Mouse (Mus musculus): ENCODE data around the gene Ncoa1.

Gene Ncoa1

DNA sequence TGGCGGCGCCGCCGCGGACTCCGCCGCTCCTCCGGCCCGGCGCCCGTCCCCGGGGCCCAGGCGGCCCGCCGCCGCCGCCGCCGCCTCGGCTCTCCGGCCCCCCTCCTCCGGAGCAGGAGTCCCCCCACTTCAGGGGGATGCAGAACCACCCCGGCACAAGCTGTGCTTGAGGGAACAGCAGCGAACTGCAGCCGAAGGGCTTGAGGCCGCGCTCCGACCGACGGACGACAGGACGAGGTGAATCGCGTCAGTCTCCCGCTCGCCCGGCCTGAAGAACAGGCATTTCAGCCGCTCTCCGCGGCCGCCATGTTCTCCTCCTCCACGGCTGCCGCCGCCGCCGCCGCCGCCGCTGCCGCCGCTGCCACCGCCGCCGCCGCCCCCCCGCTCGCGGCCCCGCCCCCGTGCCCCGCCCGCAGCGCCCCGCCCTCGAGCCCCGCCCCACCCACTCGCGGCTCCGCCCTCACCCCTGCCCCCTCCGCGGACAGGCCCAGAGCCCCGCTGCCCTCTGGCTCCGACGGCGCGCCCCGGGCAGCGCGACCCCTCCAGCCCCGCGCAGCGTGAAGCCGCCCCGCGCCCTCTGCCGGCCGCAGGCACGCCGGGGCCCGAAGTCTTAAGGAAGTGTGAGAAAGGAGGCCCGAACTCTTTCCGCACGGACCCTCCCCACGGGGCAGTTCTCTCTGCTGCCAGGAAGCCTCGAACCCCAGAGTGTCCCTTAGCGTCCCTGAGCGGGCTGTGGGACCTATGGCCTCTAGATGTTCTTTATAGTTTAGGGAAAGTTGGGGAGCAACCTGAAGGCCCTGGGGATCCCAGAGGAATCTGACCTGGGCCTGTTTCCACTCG lies at the start of gene Ncoa1:
TSS of gene Ncoa1 (minus strand) at position 351 of the 840 bp plus-strand sequence.
- peak; percentile 66 for DNase-seq

DNA sequence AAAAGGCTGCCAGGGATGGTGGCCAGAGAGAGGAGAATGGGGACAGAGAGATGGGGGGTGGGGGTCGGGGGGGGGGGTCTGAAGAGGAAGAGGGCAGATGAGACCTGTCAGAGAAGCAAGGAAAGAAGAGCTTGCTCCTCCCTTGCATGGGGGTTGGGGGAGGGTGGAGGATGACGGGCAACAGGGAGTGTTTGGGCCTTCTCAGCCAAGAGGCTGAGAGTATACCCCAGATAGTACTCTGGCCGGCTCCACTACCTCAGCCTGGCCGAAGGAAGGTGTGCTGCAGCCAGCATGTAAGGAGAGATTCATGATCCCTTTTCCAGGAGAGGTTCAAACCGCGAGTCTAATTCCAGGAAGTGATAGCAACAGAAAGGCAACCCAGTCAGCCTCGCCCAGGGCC lies 47.6 kb upstream of the Ncoa1 start:
- DNase-seq: no peak

DNA sequence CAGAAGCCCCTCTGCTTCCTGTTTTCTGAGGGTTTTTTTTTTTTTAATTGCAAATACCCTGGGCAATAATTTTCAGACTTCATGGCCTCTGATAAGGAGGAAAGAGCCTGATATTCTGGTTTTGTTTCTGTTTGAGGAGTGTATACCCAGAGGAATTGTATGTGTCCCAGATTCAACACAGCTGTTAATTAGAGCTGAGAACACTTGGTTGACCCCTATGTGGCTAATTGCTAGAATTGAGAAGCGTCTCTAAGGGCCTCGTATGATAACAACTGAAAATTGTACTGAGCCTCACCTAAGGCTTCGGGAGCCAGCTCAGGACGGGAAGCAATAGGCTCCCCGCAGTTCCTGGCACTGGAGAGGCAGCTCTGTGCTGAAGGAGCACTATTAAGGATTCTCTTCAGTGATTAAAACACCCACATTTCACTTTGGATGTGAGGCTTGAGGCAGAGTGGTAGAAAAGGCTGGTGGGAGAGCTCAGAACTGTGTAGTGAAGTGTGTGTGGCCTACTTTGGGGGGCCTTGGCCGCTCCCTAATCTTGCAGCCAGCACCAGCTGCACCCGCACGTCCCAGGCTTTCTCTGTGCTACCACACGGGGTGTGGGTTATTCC lies 46.8 kb upstream of the Ncoa1 start:
- no peak for DNase-seq

DNA sequence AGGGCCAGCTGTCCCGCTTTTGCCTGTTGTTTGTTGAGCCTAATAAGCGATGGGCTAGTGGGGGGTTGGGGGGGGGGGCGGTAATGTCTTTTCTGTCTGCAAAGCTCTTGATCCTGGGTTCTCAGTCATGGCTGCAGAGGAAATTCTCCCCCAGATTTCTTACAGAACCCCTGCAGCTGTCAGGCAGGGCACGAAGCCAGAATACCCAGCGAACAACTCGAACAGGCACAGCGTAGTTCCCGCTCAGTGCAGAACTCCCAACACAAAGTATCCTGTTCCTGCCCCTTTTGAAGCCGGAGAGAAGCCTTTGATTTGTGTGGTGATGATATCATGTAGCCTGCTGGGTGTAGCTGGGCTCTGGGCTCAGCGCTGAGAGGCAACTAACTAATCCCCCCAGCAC lies 46.2 kb upstream of the Ncoa1 start:
- no peak for DNase-seq

DNA sequence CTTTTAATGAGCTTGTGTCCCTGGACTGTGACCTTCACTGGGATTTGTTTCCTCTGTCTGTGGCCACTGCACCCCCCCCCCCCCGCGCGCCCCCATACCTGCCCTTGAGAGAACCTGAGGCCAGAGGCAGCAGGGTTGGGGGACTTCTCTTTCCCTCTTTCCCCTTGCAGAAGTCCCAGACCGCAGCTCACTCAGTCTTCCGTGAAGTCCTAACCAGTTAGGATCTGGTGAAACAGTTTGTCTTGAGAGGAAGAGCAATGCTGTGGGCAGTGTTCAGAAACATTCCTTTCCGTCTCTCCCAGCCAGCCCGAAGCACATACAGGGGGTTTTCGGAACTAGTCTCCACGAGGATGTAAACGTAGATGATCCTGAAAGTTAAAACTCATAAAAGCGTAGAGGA lies 42.0 kb upstream of the Ncoa1 start:
- DNase-seq: no peak

DNA sequence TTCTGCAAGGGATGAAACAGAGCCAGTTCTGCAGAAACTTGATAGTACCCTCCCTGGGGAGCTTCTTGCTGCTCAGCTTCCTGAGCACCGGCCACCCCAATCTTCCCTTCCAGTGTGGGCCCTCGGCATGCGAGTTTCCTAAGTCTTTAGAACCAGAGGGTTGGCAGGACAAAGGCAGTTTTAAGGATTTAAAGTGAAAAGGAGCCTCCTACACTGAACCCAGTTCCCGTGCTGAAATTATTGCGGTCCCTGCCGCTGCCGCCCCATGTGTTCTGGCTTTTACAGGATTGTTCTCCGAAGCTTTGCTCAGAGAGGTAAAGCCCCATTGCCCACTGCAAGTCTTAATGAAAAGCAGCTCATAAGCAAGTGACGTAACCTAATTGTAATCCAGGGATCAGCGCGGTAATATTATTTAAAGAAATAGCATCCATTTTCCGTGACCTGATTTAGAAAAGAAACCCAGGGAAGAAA lies 32.6 kb upstream of the Ncoa1 start:
- DNase-seq: no peak

DNA sequence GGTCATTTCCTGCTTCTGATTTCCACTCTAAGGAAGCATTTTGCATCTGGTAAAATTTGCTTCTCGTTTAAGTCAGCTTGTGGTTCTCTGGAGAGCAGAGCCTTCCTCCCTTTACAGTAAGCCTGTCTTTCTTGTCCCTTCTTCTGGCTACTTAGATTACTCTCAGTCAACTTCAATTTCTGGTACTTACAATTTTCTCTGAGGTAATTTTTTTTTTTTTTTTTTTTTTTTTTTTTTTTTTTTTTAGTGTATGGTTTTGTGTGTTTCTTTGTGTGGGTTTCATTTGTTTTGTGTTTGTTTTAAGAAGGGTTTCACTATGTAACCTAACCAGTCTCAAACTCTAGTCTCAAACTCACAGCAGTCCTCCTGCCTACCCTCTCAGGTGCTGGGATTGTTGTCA lies 31.2 kb upstream of the Ncoa1 start:
- no peak for DNase-seq

DNA sequence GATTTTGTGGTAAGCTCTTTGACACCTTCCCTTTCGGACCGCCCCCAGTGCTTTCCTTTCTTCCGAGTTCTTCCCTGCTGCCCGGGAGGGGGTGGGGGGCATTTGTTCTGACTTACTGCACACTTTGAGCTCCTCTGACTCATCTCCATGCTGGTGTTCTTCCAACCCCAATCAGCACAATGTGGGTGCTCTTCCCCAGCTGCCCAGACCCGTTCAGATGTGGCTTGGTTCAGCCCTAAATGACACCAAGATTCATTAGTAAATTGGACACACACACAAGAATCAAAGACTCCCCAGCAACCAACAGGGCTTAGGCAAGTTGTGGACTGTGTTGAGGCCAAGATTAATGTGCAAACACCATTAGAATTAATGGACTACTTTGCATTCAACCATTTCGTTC lies 30.5 kb upstream of the Ncoa1 start:
- no peak for DNase-seq

DNA sequence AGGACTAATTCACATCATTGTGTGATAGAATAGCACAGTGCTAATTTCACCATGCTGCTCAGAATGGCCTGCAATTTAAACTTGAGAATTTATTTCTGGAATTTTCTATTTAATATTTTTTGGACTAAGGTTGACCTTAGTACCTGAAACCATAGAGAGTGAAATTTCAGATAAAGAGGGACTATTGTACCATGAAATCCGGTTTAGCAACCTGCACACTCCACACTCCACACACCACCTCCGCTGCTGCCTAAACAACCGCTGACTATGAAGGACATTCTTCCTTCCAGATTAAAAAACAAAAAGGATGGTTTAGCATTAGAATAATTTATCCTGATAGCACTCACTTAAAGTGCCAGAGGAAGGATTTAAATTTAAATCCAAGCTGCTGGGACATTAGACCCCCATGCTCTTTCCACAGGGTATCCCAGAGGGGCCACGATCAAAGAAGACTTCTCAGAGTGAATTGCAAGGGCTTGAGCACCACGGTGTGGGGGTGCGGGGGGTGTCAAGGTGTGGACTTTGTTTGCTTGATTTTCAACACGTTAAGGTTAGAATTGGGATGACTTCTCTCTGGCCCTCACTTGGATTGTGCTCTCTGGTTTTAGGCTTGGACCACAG lies 29.9 kb upstream of the Ncoa1 start:
- no peak for DNase-seq

DNA sequence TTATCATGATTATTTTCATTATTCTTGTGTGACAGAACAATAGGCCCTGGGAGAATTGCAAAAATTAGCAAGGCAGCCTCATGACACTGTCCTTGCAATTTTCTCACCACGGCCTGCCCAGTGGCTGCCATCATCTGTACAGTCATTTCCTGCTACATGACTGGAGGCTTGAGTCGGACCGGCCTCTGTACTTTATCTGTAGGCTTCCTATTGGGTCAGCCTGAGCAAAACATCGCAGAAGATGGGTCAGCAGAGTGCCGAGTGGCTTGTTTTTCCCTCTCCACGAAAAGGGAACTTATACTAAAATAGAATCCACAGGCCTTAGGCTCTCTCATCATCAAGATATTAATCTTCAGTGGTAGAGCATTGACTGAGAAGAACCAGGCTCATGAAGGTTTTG lies 28.3 kb upstream of the Ncoa1 start:
- DNase-seq: no peak

DNA sequence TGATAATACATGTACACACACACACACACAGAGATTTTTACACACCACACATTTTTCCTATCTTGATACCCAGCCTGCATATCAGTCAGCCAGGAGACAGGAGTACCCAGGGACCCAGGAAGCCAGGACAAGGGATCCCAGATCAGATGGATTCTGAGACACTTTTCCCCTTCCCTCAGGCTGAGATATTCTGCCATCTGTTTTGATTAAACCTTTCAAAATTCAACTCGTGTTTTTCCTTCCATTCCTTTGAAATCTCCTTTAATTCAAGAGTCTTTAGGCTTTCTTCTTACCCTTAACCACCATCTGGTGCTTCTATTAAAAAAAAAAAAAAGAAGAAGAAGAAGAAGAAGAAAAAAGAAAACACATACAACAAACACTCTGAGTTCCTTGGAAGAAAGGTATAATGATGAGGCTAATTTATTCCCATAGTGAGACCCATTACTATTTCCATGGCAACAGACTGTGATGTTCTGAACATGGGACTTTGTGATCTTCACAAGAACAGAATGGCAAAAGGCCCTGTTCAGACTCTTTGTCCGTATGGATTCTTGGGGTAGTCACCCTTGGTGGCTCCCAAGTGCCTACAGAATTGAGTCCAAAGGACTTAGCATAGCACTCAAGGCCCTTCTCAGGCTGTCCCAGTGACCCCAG lies 26.8 kb upstream of the Ncoa1 start:
- DNase-seq: no peak

DNA sequence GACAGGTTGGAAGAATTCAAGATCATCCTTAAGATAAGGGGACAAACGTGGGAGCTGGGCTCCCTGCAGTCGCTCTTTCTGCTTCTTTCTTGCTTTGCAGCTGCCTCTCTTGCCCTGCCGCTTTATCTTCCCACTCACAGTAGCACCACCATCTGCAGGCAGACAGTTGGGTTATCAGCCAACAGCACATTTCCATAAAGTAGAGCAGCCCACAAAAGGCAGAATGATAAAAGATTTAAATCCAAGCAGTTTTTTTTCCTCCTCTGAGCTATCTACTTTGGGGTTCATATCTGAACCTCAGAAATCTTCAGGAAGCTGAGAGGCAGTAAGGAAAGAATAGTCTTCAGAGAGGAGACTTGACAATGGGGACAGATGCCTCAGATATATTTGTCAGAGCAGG lies 24.9 kb upstream of the Ncoa1 start:
- no peak for DNase-seq

DNA sequence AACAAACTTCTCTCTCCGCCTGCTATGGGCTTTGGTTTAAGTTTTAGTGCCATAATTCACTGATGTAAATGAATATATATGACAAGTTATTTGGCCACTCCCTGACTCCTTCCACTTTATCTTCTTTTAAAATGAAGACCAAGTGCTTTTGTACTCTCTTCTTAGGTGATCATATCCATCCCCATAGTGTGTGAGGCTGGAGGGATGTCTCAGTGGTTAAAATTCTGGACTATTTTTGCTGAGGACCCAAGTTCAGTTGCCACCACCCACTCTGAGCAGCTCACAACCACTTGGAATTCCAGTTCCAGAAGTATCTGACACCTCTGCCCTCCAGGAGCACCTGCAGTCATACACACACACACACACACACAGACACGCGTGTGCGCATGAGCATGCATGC lies 23.5 kb upstream of the Ncoa1 start:
- no peak for DNase-seq

DNA sequence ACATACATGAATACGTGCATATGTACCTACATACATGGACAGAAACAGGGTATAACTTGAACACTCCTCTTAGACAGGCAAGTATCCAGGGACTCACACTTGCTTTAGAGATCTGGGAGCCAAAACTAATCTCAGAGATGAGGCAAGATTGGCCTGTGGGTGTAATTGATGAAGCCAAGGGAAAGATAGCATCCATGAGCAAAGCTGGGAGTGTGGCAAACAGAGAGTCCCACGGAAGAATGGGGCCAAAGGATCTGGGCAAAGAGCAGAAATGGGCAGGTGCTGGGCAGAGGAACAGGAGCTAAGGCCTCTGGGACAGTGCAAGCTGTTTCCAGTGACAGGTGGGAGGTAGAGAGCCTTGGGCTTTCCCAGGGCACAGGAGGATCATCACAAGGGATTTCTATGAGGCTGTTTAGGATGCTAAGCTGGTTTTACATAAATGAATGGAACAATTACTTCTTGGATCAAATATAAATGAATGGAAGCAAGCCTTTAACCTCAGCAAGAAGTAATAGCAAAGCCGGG lies 22.7 kb upstream of the Ncoa1 start:
- no peak for DNase-seq

DNA sequence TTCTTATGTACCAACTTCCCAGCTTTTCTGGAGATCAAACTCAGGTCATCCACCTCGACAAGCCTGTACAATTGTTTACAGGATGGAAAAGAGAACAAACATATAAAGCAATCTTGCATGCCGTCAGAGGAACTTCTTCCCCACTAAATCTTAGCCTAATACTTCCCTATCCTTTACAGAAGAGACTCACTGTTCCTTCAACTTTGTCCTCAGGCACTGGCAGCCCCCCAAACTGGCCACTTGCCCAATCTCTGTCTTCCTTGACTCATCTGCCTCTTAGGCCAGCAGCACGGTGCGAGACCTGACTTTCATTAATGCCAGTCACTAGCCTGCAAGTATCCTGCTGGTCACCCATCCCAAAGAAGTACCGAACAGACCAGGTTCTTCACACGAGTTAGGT lies 11.4 kb upstream of the Ncoa1 start:
- DNase-seq: no peak

DNA sequence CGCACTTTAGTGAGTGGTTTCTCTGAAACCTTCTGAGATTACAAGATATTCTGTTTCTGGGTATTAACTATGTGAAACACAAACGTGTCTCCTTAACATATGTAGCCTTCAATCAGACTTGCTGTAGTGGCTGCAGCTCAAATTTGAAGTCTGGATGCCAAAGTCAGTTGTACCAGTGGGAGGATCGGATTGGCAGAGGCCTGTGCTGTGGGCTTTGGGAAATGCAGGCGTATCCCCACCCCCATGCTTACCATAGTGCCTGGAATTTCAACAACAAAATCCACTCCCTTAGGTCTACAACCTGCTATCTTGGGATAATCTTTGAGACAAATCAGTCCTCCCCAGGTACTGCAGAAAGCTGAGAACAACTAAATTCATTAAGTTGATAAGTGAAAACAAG lies 6.4 kb upstream of the Ncoa1 start:
- DNase-seq: no peak

DNA sequence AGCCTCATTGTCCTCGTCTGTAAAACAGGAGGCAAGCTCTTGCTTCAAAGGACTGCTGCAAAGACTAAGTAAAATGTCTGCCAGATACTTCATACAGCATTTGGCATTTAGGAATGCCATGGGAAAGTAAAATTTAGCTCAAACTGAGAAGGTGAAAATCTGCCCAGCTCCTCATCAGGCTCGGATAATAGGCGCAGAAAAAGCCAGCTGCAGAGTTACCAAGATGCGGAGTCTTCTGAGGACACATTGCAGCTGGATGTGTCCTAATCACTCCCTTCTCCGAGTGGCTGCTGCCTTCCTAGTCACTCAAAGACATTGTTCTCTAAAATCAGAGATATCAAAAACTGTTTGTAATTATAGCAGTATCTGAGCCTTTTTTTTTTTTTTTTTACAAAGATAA lies 4.7 kb upstream of the Ncoa1 start:
- DNase-seq: no peak

DNA sequence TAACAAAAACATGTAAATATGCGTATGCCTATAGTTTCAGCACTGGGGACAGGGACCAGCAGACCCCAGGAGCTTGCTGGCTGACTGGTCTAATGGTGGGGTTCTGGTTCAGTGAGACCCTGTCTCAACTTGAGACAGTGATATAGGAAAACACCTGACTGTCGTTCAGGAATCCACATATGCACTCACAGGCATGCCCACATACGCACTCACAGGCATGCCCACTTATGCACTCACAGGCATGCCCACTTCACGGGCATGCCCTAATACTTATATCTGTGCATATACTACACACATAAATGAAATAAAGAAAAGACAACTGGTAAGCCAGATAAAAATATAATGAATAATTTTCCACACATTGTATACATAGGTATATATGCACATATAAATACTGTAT lies 3.3 kb upstream of the Ncoa1 start:
- DNase-seq: no peak

DNA sequence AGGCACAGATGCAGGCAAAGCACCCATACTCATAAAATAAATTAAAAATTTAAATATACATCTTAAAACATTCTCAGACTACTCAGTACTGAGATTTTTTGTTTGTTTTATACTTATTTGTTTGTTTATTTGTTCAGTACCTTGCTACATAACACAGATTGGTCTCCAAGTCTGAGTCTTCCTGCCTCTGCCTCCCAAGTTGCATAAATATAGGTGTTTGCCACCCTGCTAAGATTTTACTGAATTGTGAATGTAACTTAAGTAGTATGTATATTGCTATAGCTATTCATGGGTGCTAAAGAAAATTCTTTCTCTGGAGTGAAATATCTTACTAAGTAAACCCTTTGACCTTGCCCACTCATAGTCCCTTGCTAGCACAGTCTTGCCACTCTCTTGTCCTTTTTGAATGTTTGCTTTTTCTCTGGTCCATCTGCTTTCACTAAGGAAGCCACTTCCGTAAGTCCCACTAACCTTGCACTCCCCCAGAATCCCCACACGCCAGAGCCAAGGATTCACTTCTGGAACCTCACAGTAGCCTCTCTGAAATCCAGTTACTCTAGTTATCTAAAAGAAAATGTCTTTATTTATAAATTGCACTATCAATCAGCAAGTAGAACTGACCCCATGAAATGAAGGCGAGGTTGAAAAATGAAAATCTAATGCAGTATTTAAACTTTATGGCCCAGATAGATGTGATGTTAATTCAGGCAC lies 2.3 kb upstream of the Ncoa1 start:
- DNase-seq: no peak

DNA sequence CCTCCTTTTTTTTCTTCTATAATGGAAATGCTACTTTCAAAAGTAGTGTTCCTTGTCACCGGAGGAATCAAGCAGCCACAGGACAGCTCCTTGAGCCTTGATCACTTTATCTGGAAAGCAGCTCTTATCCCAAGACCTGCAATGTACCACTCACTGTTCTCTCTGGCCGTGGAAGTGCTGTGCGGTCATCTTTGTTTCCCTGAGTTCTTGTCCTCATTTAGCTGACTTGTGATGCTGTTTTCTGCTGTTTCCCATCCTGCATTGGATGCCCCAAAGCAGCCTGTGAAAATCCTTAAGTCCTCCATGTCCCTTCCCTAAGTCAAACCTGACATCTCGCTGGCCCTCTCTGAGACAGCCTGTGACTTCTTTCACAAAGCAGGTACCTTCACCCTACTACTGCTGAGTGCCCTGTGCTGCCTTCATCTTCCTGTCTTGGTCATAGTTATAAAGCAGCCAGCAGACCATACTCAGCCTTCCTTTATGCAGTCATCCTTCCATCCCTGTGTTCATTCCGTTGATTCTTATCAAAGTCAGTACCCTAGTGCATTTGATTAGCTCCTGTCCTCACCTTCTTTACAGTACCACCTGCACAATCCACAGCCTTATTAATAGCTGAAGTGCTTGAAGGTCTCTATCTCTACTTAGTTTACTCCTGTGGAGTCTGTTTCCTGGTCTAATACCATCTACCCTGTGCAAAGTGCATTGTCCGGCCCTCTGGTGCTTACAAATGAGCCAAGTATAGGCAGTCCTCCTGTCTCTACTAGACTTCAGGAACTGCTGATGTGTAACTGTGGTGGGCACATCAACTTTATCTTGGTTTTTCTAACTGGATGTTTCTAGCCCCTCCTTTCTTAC lies 1.2 kb upstream of the Ncoa1 start:
- no peak for DNase-seq

DNA sequence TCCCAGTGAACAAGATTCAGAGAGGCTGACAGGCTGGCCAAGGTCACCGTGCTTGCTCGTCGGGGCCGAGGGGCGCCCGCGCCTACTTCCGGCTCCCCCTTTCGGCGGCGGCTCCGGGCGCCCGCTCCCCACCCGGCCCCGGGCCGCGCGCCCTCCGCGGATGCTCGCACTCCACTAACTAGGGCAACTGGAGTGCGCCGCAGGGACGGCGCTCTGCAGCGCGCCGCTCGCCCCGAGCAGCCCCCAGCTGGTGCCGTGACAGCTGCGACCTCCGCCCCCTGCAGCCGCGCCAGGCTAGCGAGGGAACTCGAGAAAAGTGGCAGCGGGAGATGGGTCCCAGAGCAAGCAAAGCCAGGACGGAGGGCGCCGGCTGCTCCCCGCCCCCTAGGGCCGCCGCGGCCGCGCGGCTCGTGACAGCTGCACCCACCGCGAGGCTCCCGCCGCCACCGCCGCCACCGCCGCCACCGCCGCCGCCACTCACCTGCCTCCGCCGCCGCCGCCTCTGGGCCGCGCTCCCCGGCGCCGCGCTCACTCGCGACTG lies 621 bp downstream of the Ncoa1 start:
- DNase-seq: peak; percentile 71 to 74

Data from thymus, adult 18-20 months (tissue).